Mouse (Mus musculus): ENCODE measurements around the gene Hmox1. TPM values are rescaled to one million over a fixed set of nuclear protein-coding genes. Genes with fewer than 3 reads are reported as not detected.

Gene Hmox1
- 0.26 TPM for polyA plus RNA-seq (2014; fragmentation: Illumina TruSeq; extraction: RNeasy Lipid Tissue Mini Kit (QIAGEN cat#74804); ENCODE audit: low replicate concordance)

DNA sequence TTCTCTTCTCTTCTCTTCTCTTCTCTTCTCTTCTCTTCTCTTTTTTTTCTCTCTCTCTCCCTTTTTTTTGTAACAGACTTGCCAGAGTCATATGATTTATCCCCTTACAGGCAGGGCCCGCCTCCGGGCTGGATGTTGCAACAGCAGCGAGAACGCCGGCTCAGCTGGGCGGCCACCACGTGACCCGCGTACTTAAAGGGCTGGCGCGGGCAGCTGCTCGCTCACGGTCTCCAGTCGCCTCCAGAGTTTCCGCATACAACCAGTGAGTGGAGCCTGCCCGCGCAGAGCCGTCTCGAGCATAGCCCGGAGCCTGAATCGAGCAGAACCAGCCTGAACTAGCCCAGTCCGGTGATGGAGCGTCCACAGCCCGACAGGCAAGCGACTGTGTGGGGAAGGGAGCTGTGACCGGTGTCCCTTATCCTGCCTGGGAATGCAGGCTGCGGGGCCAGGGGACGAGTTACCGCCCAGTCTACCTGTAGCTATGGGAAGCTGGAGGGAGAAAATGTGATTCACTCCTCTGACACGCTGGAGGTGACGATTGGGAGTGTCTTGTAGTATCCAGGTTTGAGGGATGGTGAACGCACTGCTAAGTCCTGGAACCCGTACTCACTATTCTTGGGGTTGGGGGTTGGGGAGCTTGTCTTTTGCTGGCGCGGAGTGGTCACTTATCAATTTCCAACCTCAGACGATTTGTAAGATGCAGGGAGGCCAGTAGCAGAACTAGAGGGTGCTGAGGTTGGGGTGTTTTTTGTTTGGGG, at the start of gene Hmox1:
Gene Hmox1, plus strand, starts transcription at position 223 of the 758 bp plus-strand sequence.

DNA sequence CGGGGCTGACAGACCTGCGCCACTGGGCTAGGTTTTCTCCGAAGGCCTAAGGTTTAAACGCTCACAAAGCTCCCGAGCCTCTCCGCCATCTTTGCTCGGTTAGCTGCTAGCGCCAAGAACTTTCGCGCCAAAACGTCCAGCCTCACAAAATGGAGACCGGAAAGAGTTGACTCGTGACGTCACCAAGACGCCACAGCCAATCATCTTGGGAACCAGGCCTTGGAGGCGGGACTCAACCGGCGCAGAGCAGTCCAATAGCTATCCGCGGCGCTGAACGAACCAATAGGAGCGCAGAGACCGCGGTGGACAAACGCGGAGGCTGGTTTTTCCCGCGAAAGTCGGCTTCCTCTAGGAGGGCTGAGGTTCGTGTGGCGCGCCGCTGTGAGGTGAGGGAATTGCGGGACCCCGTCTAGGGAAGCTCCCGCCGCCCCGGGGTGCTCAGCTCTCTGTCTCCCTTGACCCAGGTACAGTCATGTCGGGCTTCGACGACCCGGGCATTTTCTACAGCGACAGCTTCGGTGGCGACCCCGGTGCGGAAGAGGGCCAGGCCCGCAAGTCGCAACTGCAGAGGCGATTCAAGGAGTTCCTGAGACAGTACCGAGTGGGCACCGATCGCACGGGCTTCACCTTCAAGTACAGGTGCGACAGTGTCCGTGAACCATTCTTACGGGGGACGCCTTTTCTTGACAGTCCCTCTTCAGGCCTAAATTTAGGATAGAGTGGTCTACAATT, 16.0 kb downstream of the Hmox1 start, which contains the start of gene Mcm5:
Gene Mcm5, plus strand, starts transcription at position 334 of the 732 bp plus-strand sequence.

Other genes starting within 250 kb of the Hmox1 start
- gene Isx, start 220.4 kb upstream of the Hmox1 start, polyA plus RNA-seq (2014; fragmentation: Illumina TruSeq; extraction: RNeasy Lipid Tissue Mini Kit (QIAGEN cat#74804); ENCODE audit: low replicate concordance): 37.9 TPM
- 18.0 TPM for gene Hmgxb4, start 100.3 kb upstream of the Hmox1 start, polyA plus RNA-seq (2014; fragmentation: Illumina TruSeq; extraction: RNeasy Lipid Tissue Mini Kit (QIAGEN cat#74804); ENCODE audit: low replicate concordance)
- not detected for gene Tom1, start 59.9 kb upstream of the Hmox1 start, polyA plus RNA-seq (2014; fragmentation: Illumina TruSeq; extraction: RNeasy Lipid Tissue Mini Kit (QIAGEN cat#74804); ENCODE audit: low replicate concordance)
- 1.4 TPM for gene Mcm5, start 15.9 kb downstream of the Hmox1 start, polyA plus RNA-seq (2014; fragmentation: Illumina TruSeq; extraction: RNeasy Lipid Tissue Mini Kit (QIAGEN cat#74804); ENCODE audit: low replicate concordance)
- not detected for gene Rasd2, start 120.3 kb downstream of the Hmox1 start, polyA plus RNA-seq (2014; fragmentation: Illumina TruSeq; extraction: RNeasy Lipid Tissue Mini Kit (QIAGEN cat#74804); ENCODE audit: low replicate concordance)